22 mouse cellular contexts compared by ENCODE assay signal in genomic region chr1:163266853-163267538, GRCm38 (mm10). TPM values are rescaled to one million over a fixed set of nuclear protein-coding genes. Genes with fewer than 3 reads are reported as not detected.
DNase-seq lines count a peak whose midpoint lies in the region; ATAC-seq and TF ChIP-seq lines count a peak whose summit lies in the region.
"Had no signal": no experiment of that assay in that cellular context is flagged by ENCODE, and none has a peak within 500 bp of the region (broad histone marks: within the 10 kb centered on the region; RNA-seq: fewer than 3 reads in every experiment).

No protein-coding gene starts in this region.

- no peak for TF ChIP-seq CTCF in embryonic fibroblast, embryonic 13.5 days (IDR thresholded peaks at IDR 0.05; ENCODE audit: borderline replicate concordance, insufficient read depth, low read length)

- TF ChIP-seq POLR2A in embryonic fibroblast, embryonic 13.5 days (IDR thresholded peaks at IDR 0.05; ENCODE audit: low read depth, low read length): no peak

- H3K4me3 ChIP-seq in embryonic facial prominence, embryonic 14.5 days (ENCODE audit: low read depth, low read length): no peak overlapping the region
- H3K4me3 ChIP-seq in embryonic facial prominence, embryonic 10.5 days: no peak overlapping the region
- H3K4me3 ChIP-seq in midbrain, embryonic 11.5 days (ENCODE audit: low read depth, low read length): no peak overlapping the region
- H3K4me3 ChIP-seq in midbrain, embryonic 16.5 days (ENCODE audit: low read depth, low read length): no peak overlapping the region
- H3K4me3 ChIP-seq in embryonic fibroblast, embryonic 13.5 days (ENCODE audit: insufficient read depth, low read length): no peak overlapping the region
- H3K4me3 ChIP-seq: embryonic facial prominence, embryonic 13.5 days; erythroblast, embryonic 14.5 days; forebrain, embryonic 10.5 days; forebrain, embryonic 12.5 days had no signal

- no peak overlapping the region for H3K4me2 ChIP-seq in embryonic facial prominence, embryonic 14.5 days (ENCODE audit: low read depth, low read length)
- H3K4me2 ChIP-seq in midbrain, embryonic 11.5 days: no peak overlapping the region
- H3K4me2 ChIP-seq in midbrain, embryonic 16.5 days (ENCODE audit: low read length): no peak overlapping the region
- H3K4me2 ChIP-seq: embryonic facial prominence, embryonic 13.5 days; forebrain, embryonic 12.5 days had no signal

- H3K27me3 ChIP-seq in embryonic facial prominence, embryonic 14.5 days (replicated peaks; ENCODE audit: control insufficient read depth, insufficient read depth, low read length): no peaks in the 10 kb centered on the region
- no peaks in the 10 kb centered on the region for H3K27me3 ChIP-seq in embryonic facial prominence, embryonic 10.5 days (replicated peaks; ENCODE audit: low read depth, poor library complexity, severe bottlenecking)
- no peaks in the 10 kb centered on the region for H3K27me3 ChIP-seq in midbrain, embryonic 11.5 days (ENCODE audit: control insufficient read depth, insufficient read depth, low read length)
- no peaks in the 10 kb centered on the region for H3K27me3 ChIP-seq in midbrain, embryonic 16.5 days (ENCODE audit: control insufficient read depth, insufficient read depth, low read depth, low read length)
- H3K27me3 ChIP-seq: embryonic facial prominence, embryonic 13.5 days; forebrain, embryonic 12.5 days had no signal

- no peaks in the 10 kb centered on the region for H3K9me3 ChIP-seq in embryonic facial prominence, embryonic 14.5 days (ENCODE audit: control insufficient read depth, low read length)
- H3K9me3 ChIP-seq in embryonic facial prominence, embryonic 10.5 days: no peaks in the 10 kb centered on the region
- no peaks in the 10 kb centered on the region for H3K9me3 ChIP-seq in midbrain, embryonic 11.5 days (ENCODE audit: control insufficient read depth, low read length)
- H3K9me3 ChIP-seq in midbrain, embryonic 16.5 days (replicated peaks; ENCODE audit: control insufficient read depth, low read length, poor library complexity, severe bottlenecking): 0 out of 2 replicates have a peak, but pooled peaks cover 2% of the 10 kb centered on the region
- H3K9me3 ChIP-seq: embryonic facial prominence, embryonic 13.5 days; forebrain, embryonic 10.5 days; forebrain, embryonic 12.5 days had no signal

- no peak overlapping the region for H3K9ac ChIP-seq in embryonic facial prominence, embryonic 14.5 days (ENCODE audit: low read depth, low read length)
- no peak overlapping the region for H3K9ac ChIP-seq in midbrain, embryonic 11.5 days (ENCODE audit: low read length)
- H3K9ac ChIP-seq in midbrain, embryonic 16.5 days (ENCODE audit: low read depth, low read length): no peak overlapping the region
- H3K9ac ChIP-seq: embryonic facial prominence, embryonic 13.5 days; forebrain, embryonic 12.5 days had no signal

- peak; percentile 63; the same call in 1 of the 2 replicates for ATAC-seq in embryonic facial prominence, embryonic 14.5 days (ENCODE audit: low read depth)
- no peak for ATAC-seq in midbrain, embryonic 11.5 days (ENCODE audit: low FRiP score)
- no peak for ATAC-seq in midbrain, embryonic 16.5 days
- ATAC-seq: forebrain, embryonic 14.5 days; forebrain, embryonic 16.5 days had no signal

- H3K27ac ChIP-seq in embryonic facial prominence, embryonic 14.5 days (replicated peaks; ENCODE audit: low read depth, low read length): no peak overlapping the region
- H3K27ac ChIP-seq in embryonic facial prominence, embryonic 10.5 days (replicated peaks): no peak overlapping the region
- no peak overlapping the region for H3K27ac ChIP-seq in midbrain, embryonic 11.5 days (ENCODE audit: low read depth, low read length)
- H3K27ac ChIP-seq in midbrain, embryonic 16.5 days (ENCODE audit: low read length): no peak overlapping the region
- peak overlapping the region; percentile 54; the same call in 1 of the 2 replicates for H3K27ac ChIP-seq in embryonic fibroblast, embryonic 13.5 days (ENCODE audit: insufficient read depth, low read length)
- H3K27ac ChIP-seq: embryonic facial prominence, embryonic 13.5 days; forebrain, embryonic 10.5 days; forebrain, embryonic 12.5 days had no signal

- H3K4me1 ChIP-seq in embryonic facial prominence, embryonic 14.5 days (ENCODE audit: control insufficient read depth, insufficient read depth, low read length): peaks cover 4% of the 10 kb centered on the region; the same call in 1 of the 2 replicates
- H3K4me1 ChIP-seq in embryonic facial prominence, embryonic 10.5 days: no peaks in the 10 kb centered on the region
- H3K4me1 ChIP-seq in midbrain, embryonic 11.5 days (ENCODE audit: control insufficient read depth, insufficient read depth, low read length): no peaks in the 10 kb centered on the region
- H3K4me1 ChIP-seq in midbrain, embryonic 16.5 days (ENCODE audit: control insufficient read depth, insufficient read depth, low read length): no peaks in the 10 kb centered on the region
- peaks cover 7% of the 10 kb centered on the region for H3K4me1 ChIP-seq in embryonic fibroblast, embryonic 13.5 days (ENCODE audit: control insufficient read depth, insufficient read depth, low read length)
- H3K4me1 ChIP-seq: forebrain, embryonic 10.5 days; forebrain, embryonic 12.5 days had no signal

- WGBS in embryonic facial prominence, embryonic 14.5 days: 83% methylated on average over 8 of the region's 8 CpGs
- WGBS in embryonic facial prominence, embryonic 10.5 days: 94% methylated on average over 8 of the region's 8 CpGs
- WGBS in midbrain, embryonic 11.5 days: 95% methylated on average over 8 of the region's 8 CpGs
- WGBS in midbrain, embryonic 16.5 days: 92% methylated on average over 8 of the region's 8 CpGs

- peaks cover 3% of the 10 kb centered on the region; the same call in 1 of the 2 replicates for H3K36me3 ChIP-seq in embryonic facial prominence, embryonic 14.5 days (ENCODE audit: control insufficient read depth, insufficient read depth, low read length)
- H3K36me3 ChIP-seq in embryonic facial prominence, embryonic 10.5 days (replicated peaks): peaks cover 50% of the 10 kb centered on the region
- H3K36me3 ChIP-seq in midbrain, embryonic 11.5 days (ENCODE audit: control insufficient read depth, insufficient read depth, low read length): no peaks in the 10 kb centered on the region
- no peaks in the 10 kb centered on the region for H3K36me3 ChIP-seq in midbrain, embryonic 16.5 days (ENCODE audit: control insufficient read depth, insufficient read depth, low read length)
- H3K36me3 ChIP-seq: forebrain, embryonic 12.5 days had no signal

- peak; percentile 56 for DNase-seq in embryonic facial prominence, embryonic 14.5 days (ENCODE audit: low spot score)
- no peak for DNase-seq in embryonic facial prominence, embryonic 10.5 days (ENCODE audit: low spot score)
- DNase-seq in midbrain, embryonic 11.5 days (ENCODE audit: low spot score, missing footprints): peak; percentile 28
- DNase-seq in layer of hippocampus, adult 9-10 months (ENCODE audit: low spot score): no peak
- DNase-seq in urinary bladder, adult 18-20 months (ENCODE audit: low spot score in 2 of 2): no peak
- DNase-seq: adrenal gland, adult 2 months; adrenal gland, postnatal 10 days; adrenal gland, postnatal 25 days; B cell, adult 2 months; cerebellum, adult 11 months; cerebellum, adult 18-20 months; cerebellum, adult 9-10 months; cerebellum, postnatal 10 days; cerebellum, postnatal 25 days had no signal

RNA-seq across cellular contexts. Expression of gene Prrx1, which starts 46.5 kb away (rescaled TPM):
- polyA plus RNA-seq in embryonic facial prominence, embryonic 14.5 days (2014; fragmentation: Nextera tagmentation; extraction: Ambion mirVana): 100 and 105 TPM in 2 replicates
- polyA plus RNA-seq in embryonic facial prominence, embryonic 10.5 days (2016; fragmentation: Nextera tagmentation; extraction: Ambion mirVana): 128 TPM in 2 replicates
- polyA plus RNA-seq in midbrain, embryonic 11.5 days (2014; fragmentation: Nextera tagmentation; extraction: Ambion mirVana): 14.2 and 16.5 TPM in 2 replicates
- polyA plus RNA-seq in midbrain, embryonic 16.5 days (2015; fragmentation: Nextera tagmentation; extraction: Ambion mirVana): 2.8 and 3.4 TPM in 2 replicates
- 429 and 537 TPM in 2 replicates for polyA plus RNA-seq in embryonic fibroblast, embryonic 13.5 days (2011; ENCODE audit: insufficient read length, low read depth, missing spikeins)
- polyA plus RNA-seq: erythroblast, embryonic 14.5 days had no signal

Comparison
In these comparisons a context has a peak if more than half of its experiments do, and no peak if none do; other contexts are left out.
1. DNase-seq: peak in embryonic facial prominence, embryonic 14.5 days (single experiment) and midbrain, embryonic 11.5 days (single experiment); none in embryonic facial prominence, embryonic 10.5 days (single experiment), layer of hippocampus, adult 9-10 months (single experiment) and urinary bladder, adult 18-20 months (0 of 2).